ENCODE assay signal across 8 mouse cellular contexts in the genomic region with DNA sequence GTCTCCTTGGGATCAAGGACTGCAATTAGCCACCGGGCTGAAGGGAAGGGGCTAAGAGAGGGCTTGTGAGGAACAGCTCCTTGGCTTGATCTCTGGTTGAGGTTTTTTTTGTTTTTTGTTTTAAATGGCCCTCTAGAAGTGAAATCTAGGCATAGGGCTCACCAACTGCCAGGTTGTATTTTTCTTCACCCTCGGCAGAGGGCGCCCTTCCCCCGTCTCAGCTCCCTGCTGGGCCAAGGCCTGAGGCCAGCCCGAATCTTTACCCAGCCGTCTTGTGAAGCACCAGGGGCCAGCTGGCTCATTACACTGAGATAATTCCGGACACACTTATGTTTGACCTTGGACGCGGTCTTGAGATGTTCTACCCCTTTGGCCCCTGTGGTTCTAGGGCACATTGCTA. TPM values are rescaled to one million over a fixed set of nuclear protein-coding genes. Genes with fewer than 3 reads are reported as not detected.
DNase-seq lines count a peak whose midpoint lies in the region; ATAC-seq lines count a peak whose summit lies in the region.

No protein-coding gene starts in this region.

- H3K36me3 ChIP-seq in hindbrain, embryonic 11.5 days (ENCODE audit: control insufficient read depth, insufficient read depth, low read length): no peaks in the 10 kb centered on the region

- DNase-seq in Muller cell, postnatal 12 days (ENCODE audit: inconsistent ontology term): peak; percentile 84
- DNase-seq in cerebellum, adult 8-10 months: peak; percentile 40
- peak; percentile 85 for DNase-seq in hindbrain, embryonic 11.5 days (ENCODE audit: low spot score)
- peak; percentile 79 to 86 for DNase-seq in layer of hippocampus, postnatal 10 days (ENCODE audit: low spot score in 2 of 2)
- peak; percentile 88 for DNase-seq in lung, postnatal 25 days (ENCODE audit: low spot score)
- DNase-seq in retina, embryonic 14.5 days (ENCODE audit: low spot score): peak; percentile 80
- peak; percentile 87 for DNase-seq in thymus, postnatal 4 days

- H3K4me2 ChIP-seq in hindbrain, embryonic 11.5 days (replicated peaks; ENCODE audit: low read depth, low read length): no peak overlapping the region

- H3K4me1 ChIP-seq in hindbrain, embryonic 11.5 days (replicated peaks; ENCODE audit: control insufficient read depth, insufficient read depth, low read length): no peaks in the 10 kb centered on the region; the same call in 1 of the 2 replicates

- no peak overlapping the region for H3K9ac ChIP-seq in hindbrain, embryonic 11.5 days (ENCODE audit: low read depth, low read length)

- peak; percentile 64 for ATAC-seq in frontal cortex, adult (ENCODE audit: low TSS enrichment)
- ATAC-seq in hindbrain, embryonic 11.5 days (ENCODE audit: low FRiP score): peak; percentile 60

- 10% methylated on average over 9 of the region's 9 CpGs for WGBS in hindbrain, embryonic 11.5 days

- H3K27me3 ChIP-seq in hindbrain, embryonic 11.5 days (ENCODE audit: control insufficient read depth, insufficient read depth, low read length): no peaks in the 10 kb centered on the region

- no peaks in the 10 kb centered on the region for H3K9me3 ChIP-seq in hindbrain, embryonic 11.5 days (ENCODE audit: control insufficient read depth, low read length)

- no peak overlapping the region for H3K27ac ChIP-seq in hindbrain, embryonic 11.5 days (ENCODE audit: low read depth, low read length)

- no peak overlapping the region for H3K4me3 ChIP-seq in hindbrain, embryonic 11.5 days (ENCODE audit: low read depth, low read length)

RNA-seq across cellular contexts. Expression of a gene that starts 47.5 kb away (rescaled TPM):
- 3.3 and 4.5 TPM in 2 replicates for polyA plus RNA-seq in hindbrain, embryonic 11.5 days (2014; fragmentation: Nextera tagmentation; extraction: Ambion mirVana)
- 10 to 100 TPM; 48.8 to 50.3 TPM for total RNA-seq in layer of hippocampus, postnatal 10 days (2021)
